Mouse (Mus musculus) adrenal gland, adult 2 months (tissue): ENCODE data around the gene Fam205c. TPM values are rescaled to one million over a fixed set of nuclear protein-coding genes. Genes with fewer than 3 reads are reported as not detected.
"Not testable (repeated sequence)": the region's sequence is repeated elsewhere in the genome, so short reads cannot be mapped to it uniquely, and the experiment has no call there.

ENCODE experiments used
- DNase-seq: peaks from one replicate; pipeline ENCODE4 v3.0.0; 2021
- polyA plus RNA-seq: library from polyadenylated mRNA; depleted of rRNA; stranded (reverse); fragments of >200 nt; gene quantifications from 2 replicates; pipeline ENCODE4 v1.2.3, GENCODE M21; 2012; rRNA removed
- total RNA-seq, 2 experiments: library from RNA; stranded (reverse); gene quantifications; 2 replicates each; pipeline ENCODE4 v1.2.3; 2021

The Fam205c gene
- total and polyA plus RNA-seq, 3 experiments = 0.17 TPM; not detected in 2

DNA sequence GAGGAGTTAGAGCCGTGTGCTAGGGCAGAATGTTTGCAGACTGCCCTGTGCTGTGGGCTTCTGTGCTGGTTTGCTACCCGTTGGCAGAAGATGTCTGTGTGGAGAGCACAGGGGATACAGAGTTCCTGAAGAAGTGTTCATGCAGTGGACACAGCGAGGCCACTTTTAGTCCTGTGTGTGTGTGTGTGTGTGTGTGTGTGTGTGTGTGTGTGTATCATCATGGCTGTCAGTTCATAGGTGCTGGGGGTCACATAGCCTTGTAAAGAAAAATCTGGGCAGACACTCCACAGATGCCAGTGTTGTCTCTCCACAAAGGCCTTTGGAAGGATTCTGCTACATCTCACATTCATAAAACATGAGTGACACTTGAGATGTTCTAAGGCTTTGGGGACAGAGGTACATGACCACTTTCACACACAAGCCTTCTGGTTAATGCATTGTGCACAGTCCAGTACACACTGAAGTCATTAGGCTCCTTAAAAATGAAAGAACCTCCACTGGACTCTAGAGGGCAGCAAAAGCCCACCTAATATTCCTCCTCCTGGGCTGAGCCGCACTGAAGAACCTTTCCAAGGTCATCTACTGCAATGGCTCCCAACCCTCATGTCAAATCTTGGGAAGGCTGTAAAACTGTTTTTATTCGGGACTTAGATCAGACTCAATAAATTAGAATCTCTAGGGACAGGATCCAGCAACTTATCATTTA lies 2.7 kb upstream of the Fam205c start:
- peak; percentile 49 for DNase-seq

DNA sequence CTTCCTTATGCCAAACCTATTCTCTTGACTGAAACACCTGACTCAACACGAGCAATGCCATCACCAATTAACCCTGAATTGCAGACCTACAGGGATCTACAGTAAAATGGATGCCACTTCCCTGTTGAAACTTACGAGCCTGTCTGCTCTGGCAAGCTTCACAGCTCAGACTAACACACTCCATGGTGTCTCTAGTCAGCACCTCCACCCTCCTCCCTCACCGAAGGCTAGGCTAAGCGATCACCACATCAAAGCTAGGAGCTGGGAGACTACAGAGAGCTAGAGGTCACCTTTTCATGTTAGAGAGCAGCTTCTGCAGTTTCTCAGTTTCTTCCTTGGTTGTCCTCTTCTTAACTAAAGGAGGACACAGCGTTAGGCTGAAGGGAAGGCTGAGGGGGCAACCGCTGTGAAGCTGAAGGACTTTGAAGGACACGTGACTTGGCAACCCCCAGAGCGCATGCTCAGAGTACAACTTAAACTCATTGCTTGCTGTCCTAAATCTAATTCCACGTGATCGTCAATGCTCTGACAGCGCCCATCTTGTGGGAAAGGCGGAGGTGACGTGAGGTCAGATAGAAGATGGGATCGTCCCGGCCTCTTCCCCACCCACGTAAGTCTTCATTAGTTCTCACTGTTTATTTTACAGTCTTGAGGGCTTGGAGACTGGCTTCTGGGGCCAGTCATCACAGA lies 1.1 kb downstream of the Fam205c start:
- DNase-seq = no peak

DNA sequence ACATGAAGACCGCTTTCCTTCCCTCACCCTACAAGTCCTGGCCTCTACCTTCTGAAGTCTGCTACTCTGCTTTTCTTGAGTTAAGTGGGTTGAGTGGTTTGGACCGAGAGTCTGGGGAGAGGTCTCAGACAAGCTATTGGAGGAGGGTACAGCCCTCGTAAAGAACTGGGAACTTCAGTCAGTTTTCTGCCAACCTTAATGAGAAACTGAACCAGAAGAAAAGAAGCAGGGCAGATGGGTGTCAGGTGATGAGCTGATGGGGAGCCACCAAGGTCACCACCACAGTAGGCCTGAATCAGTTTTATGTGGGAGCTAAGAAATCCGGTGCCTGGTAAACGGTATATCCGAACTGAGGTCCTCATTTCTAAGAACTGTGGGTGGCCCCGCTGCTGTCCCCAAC lies 1.9 kb downstream of the Fam205c start:
- DNase-seq = no peak

DNA sequence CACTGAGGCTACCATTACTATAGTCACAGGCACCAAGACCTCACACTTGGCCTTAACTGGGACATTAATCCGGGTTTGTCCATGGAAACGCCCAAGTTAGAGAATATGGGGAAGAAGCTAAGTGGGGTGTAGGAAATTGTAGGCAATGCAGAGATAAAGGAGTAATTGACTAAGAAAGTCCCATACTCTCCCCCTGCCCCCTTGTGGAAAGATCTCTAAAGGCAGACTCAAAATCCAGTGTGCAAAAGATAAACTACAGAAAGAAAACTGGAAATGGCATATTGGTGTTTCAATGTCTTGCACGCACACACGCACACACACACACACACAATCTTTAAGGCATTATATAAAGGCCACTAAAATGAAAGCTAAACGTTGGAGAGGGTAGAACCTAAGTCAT lies 3.3 kb downstream of the Fam205c start:
- no peak for DNase-seq

DNA sequence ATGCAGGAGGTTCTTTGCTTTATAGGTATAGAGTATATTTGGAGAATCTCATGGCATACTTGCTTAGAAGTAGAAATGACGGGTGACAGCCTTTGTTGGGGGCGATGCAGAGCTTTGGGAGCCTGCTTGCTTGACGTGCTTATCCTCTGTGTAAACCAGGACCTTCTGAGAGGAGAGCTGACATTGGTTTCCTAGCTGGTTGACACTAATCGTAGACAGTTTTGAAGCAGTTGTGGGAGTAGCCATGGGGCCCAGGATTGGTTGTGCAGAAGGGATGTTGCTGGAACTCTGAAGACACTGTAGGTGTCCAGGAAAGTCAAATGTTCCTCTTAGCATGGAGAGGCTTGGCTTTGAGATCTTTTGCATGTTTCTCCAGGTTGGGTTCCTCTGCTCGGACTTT lies 5.8 kb downstream of the Fam205c start:
- DNase-seq = no peak

DNA sequence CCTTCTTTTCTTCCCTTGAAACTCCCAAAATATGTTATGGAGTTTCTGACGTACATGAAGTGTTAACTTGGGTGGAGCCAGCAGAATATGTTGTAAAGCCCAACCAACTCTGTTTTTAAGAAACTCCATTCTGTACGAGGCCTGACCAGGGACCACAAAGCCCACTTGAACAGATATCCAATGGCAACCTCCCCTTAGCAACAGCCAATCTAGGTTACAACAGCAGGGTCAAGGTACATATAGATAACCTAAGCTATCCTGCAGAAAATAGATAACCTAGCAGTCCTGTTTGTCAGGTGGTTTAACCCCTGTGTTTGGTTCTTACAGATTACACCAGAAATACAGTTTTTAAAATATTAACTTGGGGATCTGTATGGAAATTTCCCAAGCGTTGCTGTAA lies 6.6 kb downstream of the Fam205c start:
- DNase-seq = no peak

DNA sequence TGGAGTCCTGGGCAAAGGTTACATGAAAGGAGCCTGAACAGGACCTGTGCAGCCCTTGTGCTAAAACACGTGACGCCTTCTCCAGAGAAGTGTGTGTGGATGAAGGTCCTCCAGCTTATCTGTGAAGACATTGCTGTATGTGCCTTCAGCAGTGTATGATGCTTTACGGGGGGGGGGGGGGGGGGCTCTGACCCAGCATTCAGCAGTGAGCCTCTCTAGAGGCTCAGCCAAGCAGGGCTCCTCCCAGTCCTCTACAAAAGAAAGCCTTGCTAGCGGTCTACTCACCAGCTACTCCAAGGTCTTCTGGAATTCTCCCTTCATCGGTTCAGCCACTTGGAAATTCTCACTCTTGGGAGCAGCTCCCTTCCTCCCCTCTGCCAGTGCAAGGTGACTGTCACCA lies 10.5 kb downstream of the Fam205c start:
- DNase-seq = not testable (repeated sequence)

DNA sequence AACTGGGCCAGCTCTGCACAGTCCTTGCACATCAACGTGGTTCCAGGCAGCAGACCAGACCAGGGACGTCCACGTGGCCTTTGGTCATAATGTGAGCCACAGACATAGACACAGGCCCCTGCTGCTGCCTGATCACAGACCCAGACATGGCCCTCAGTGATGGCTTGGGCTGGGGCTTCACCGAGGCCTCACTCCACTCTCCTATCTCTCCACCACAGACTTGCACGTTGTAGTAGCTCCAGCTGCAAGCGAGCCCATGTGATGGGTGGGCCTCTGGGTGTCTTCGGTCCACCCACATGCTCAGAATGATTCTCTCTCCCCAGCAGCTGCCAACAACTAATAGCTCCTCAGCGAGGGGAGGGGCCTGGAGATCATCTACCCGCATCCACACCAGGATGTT lies 13.6 kb downstream of the Fam205c start:
- DNase-seq = not testable (repeated sequence)

DNA sequence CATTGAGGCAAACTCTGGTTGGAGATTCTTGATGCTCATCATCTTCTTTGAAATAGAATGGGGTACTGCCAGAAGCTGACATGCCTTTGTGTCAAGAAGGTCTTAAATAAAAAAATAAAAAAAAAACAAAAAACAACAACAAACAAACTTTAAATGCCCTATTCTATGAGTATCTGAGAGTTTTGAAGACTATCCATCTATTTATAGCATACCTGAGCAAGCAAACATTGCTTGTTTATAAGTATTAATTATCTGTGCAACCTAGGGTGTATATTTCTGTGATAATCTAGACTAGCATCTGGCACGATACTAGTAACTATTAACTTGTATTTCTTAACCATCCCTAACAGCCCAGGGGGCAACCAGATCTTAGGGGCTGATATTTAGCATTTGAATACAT lies 17.4 kb downstream of the Fam205c start, which contains the start of gene Gm12394:
Gene Gm12394 (minus strand): TSS at position 101 of the 400 bp plus-strand sequence.
- DNase-seq = not testable (repeated sequence)

DNA sequence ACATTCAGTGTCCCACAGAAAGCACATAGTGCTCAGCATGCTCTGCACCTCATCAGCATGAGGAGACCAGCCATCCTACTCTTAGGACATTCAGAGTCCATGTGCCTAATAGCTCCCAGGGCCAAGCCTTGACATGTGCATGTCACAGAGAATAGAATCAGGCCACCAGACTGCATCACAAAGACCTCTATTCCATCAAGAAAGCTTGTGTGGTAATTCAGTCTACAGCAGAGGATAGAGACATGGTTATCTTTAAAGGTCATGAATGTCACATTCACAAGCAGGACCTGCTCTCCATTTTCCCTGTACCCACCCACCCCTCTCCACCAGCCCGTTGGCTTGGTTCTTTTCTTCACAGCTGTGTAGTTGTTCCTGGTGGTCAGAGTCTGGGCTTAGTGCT lies 20.2 kb downstream of the Fam205c start, which contains the start of gene Fam205a1:
Gene Fam205a1 (minus strand): TSS at position 101 of the 400 bp plus-strand sequence.
- DNase-seq = not testable (repeated sequence)

Other genes with a start within 250 kb of the Fam205c start
- gene Gm2564, start 244.5 kb downstream of the Fam205c start, total RNA-seq = 10 to 100 TPM; 14.5 to 24.0 TPM
- gene Gm2564, start 244.5 kb downstream of the Fam205c start, polyA plus RNA-seq = 13.6 and 16.2 TPM in 2 replicates
- gene Ccl27b, start 219.0 kb downstream of the Fam205c start, total RNA-seq = not detected
- not detected in 2 replicates for gene Ccl27b, start 219.0 kb downstream of the Fam205c start, polyA plus RNA-seq
- not detected for gene Il11ra2, start 212.3 kb downstream of the Fam205c start, total RNA-seq
- gene Il11ra2, start 212.3 kb downstream of the Fam205c start, polyA plus RNA-seq = 0.34 and 0.61 TPM in 2 replicates
- gene 4930578G10Rik, start 138.7 kb downstream of the Fam205c start, total RNA-seq = under 1 TPM in 1 of 2 experiments, not detected in 1; 0.55 TPM
- gene 4930578G10Rik, start 138.7 kb downstream of the Fam205c start, polyA plus RNA-seq = 0.26 TPM in 1 of 2 replicates, not detected in the other
- gene Ccl19, start 117.7 kb downstream of the Fam205c start, total RNA-seq = 1 to 10 TPM; 1.8 to 6.7 TPM
- 25.5 and 29.5 TPM in 2 replicates for gene Ccl19, start 117.7 kb downstream of the Fam205c start, polyA plus RNA-seq
- gene Ccl21a, start 100.2 kb downstream of the Fam205c start, total RNA-seq = 10 to 100 TPM in 1 of 2 experiments, 1 to 10 TPM in 1; 5.7 to 12.2 TPM
- 2.3 and 3.8 TPM in 2 replicates for gene Ccl21a, start 100.2 kb downstream of the Fam205c start, polyA plus RNA-seq
- gene Fam205a1, start 20.3 kb downstream of the Fam205c start, total RNA-seq = not detected
- gene Fam205a1, start 20.3 kb downstream of the Fam205c start, polyA plus RNA-seq = not detected in 2 replicates
- under 1 TPM in 1 of 2 experiments, not detected in 1; 0.14 TPM for gene Gm12394, start 17.5 kb downstream of the Fam205c start, total RNA-seq
- gene Gm12394, start 17.5 kb downstream of the Fam205c start, polyA plus RNA-seq = not detected in 2 replicates
- gene Phf24, start 42.4 kb upstream of the Fam205c start, total RNA-seq = 1 to 10 TPM in 1 of 2 experiments, under 1 TPM in 1; 0.92 to 2.6 TPM
- 1.8 and 3.1 TPM in 2 replicates for gene Phf24, start 42.4 kb upstream of the Fam205c start, polyA plus RNA-seq
- gene Dnajb5, start 75.6 kb upstream of the Fam205c start, total RNA-seq = 10 to 100 TPM; 17.7 to 18.3 TPM
- 7.4 TPM in 2 replicates for gene Dnajb5, start 75.6 kb upstream of the Fam205c start, polyA plus RNA-seq
- gene 1700022I11Rik, start 95.4 kb upstream of the Fam205c start, total RNA-seq = not detected
- gene 1700022I11Rik, start 95.4 kb upstream of the Fam205c start, polyA plus RNA-seq = not detected in 2 replicates
- gene Vcp, start 126.3 kb upstream of the Fam205c start, total RNA-seq = 100 to 1,000 TPM; 305 to 320 TPM
- gene Vcp, start 126.3 kb upstream of the Fam205c start, polyA plus RNA-seq = 671 and 857 TPM in 2 replicates
- gene Fancg, start 136.3 kb upstream of the Fam205c start, total RNA-seq = 1 to 10 TPM; 7.7 to 8.9 TPM
- gene Fancg, start 136.3 kb upstream of the Fam205c start, polyA plus RNA-seq = 10.8 and 13.5 TPM in 2 replicates
- gene Pigo, start 151.6 kb upstream of the Fam205c start, total RNA-seq = 10 to 100 TPM; 16.5 to 20.2 TPM
- gene Pigo, start 151.6 kb upstream of the Fam205c start, polyA plus RNA-seq = 21.3 and 25.4 TPM in 2 replicates
- gene Stoml2, start 157.5 kb upstream of the Fam205c start, total RNA-seq = 100 to 1,000 TPM; 227 to 252 TPM
- gene Stoml2, start 157.5 kb upstream of the Fam205c start, polyA plus RNA-seq = 192 and 291 TPM in 2 replicates
- 10 to 100 TPM; 51.5 TPM for gene Fam214b, start 172.0 kb upstream of the Fam205c start, total RNA-seq
- gene Fam214b, start 172.0 kb upstream of the Fam205c start, polyA plus RNA-seq = 42.1 and 43.5 TPM in 2 replicates
- gene Unc13b, start 184.7 kb upstream of the Fam205c start, total RNA-seq = 10 to 100 TPM; 10.6 to 11.1 TPM
- 6.0 and 8.6 TPM in 2 replicates for gene Unc13b, start 184.7 kb upstream of the Fam205c start, polyA plus RNA-seq